Mouse (Mus musculus) ovary, adult 18-20 months (tissue): ENCODE measurements around the gene Vmn1r193.
"Not testable (repeated sequence)": the region's sequence is repeated elsewhere in the genome, so short reads cannot be mapped to it uniquely, and the experiment has no call there.

Source experiments
- DNase-seq: peaks from one replicate; pipeline ENCODE4 v3.0.0; 2022; ENCODE audit warnings: low spot score, mixed read lengths

Gene Vmn1r193

GRCm38 (mm10) chr13:22223060-22223459, at the start of gene Vmn1r193:
TSS of gene Vmn1r193 (minus strand) at chr13:22223160.
- not testable (repeated sequence) for DNase-seq

DNA sequence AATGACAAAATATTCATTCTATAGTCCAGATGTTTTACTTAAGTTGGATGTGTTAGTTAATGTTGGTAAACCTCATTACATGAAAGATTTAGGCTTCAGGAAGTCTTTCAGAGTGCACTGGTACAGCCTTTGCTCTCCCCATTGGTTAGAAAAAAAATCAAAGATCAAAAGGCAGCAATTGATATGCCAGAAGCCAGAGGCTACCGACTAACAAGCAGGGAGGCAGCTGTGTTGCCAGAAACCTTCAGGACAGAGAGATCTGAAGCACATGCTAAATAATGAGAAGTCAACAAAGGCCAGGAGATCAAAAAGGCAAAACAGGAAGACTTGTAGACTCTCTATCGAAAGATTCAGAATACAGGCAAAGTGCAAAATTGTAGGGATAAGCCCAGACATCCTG, 48.8 kb upstream of the Vmn1r193 start:
- DNase-seq, result no peak

DNA sequence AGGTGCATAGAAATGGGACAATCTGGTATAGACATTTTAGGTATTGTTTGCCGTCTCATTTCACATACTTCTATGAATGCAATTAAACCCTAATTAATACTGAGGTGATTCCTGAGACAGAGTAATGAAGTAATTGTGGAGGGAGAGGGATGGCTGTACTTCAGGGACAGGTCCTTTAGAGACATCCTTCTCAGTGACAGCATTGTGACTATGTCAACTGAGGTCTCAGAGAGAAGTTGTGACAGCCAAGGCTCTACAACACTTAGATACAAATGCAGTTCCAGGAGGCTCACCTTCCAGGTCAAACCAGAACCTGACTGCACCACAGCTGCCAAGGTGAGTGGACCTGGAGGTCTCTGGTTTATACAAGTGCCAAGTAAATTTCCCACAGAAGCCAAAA, 47.3 kb upstream of the Vmn1r193 start, which contains the start of gene Vmn1r195:
Gene Vmn1r195 (plus strand): TSS at position 301 of the 400 bp plus-strand sequence.
- not testable (repeated sequence) for DNase-seq

DNA sequence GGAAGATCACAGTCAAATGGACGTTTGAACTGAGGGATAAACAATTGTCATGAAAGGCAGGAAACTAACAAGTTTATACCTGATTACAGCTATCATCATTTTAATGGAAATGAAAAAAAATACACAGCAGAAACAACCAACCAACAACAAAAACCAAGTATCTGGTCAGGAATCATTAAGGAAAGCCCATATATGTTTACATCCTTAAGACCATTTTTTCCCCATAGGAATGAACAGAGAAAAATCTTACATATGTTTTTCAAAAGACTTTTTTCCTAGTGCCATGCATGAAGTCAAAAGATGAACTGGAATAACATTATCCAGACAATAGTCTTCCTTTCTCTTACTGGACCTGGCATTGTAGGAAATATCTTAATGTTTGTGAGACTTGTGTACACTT, 21.0 kb upstream of the Vmn1r193 start, which contains the start of gene Vmn1r194:
Gene Vmn1r194 (plus strand): TSS at position 301 of the 400 bp plus-strand sequence.
- DNase-seq, result no peak

DNA sequence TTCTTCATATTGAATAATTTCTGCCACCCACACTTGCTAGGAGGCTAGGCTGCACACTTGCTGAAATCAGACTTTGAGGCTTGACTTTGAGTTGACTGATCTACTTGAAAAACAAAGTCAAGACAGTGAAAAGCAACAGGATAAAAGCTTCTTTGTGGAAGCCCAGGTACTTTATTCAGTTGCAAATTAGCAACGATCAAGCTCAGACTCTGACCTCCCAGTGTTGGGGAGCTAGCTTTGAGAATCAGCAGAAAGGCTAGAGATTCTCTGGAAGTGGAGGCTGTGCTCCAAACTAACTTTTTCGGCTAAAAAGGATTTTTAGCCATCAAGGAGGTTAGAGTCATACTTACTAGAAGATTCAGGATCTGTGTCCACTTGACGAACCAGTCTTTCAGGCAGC, 30.2 kb downstream of the Vmn1r193 start:
- not testable (repeated sequence) for DNase-seq

DNA sequence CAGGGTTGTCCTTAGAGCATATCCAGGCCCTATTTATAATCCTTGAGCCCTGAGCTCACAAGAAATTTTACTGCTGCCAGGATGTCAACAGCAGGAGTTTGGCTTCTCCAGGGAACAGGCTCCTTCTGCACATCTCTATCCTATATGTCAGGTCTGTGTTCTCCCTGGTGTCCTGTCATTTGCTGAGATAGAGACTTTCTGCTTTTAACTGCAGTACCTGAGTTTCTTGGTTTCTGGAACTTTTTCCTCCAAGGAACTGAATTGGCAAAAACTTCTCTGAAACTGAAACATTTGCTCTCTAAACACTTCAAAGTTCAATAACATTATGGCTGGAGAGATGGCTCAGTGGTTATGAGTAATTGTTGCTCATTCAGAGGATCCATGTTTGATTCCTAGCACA, 31.9 kb downstream of the Vmn1r193 start, which contains the start of gene Vmn1r192:
Gene Vmn1r192 (minus strand): TSS at position 101 of the 400 bp plus-strand sequence.
- DNase-seq, result no peak

DNA sequence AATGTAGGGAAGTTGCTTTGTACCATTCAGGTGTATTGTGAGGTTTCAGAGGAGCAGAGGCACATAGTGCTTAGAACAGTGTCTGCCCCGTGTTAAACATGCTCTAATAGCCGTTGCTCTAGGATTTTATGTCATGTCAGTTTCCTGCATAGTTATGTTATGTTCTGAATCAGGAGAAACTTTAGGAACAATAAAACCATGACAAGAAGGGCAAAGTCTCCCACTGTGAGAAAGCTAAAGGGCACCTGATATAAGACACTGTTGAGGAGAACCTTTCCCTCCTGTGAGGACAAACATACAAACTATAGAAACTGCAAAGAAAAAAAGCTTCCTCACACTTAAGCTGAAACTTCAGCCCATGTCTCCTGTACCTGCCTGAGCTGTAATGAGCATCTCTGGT, 32.6 kb downstream of the Vmn1r193 start:
- DNase-seq, result no peak

DNA sequence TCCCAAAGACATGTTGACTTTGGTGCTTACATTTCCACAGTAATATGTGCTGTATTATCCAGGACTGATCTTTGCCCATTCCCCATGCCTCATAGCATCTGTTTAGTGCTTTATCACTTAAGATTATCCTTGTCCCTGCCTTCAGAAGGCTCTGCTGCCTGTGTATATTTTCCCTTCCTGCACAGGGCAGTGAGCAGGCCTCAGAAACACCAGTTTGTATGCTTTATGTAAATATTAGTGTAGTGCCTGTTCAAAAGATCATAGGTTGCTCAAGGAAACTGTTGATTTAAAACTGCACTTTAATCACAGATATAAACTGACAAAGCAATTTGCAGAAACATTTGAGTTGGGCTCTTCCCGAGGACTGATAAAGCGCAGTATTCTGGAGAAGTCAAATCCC, 33.6 kb downstream of the Vmn1r193 start:
- no peak for DNase-seq

GRCm38 (mm10) chr13:22183869-22184268, 39.1 kb downstream of the Vmn1r193 start, which contains the start of gene Vmn1r191:
TSS of gene Vmn1r191 (minus strand) at chr13:22183969.
- no peak for DNase-seq

DNA sequence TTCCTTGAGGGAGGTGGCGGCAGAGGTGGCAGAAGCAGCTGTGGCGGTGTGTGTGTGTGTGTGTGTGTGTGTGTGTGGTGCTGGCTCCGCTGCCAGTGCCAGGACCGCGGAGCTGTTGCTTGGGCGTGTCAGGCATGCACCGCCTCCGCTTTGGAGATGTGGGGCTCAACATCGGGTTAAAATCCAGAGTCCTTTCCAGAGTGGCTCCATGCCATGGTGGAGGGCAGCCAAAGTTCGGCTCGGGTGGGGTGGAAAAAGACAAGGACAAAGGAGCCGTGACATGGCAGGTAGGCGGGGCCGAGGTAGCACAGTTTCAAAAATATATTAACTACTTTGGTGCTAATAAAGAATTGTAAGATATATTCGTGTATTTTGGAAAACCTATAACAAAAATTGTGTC, 54.5 kb downstream of the Vmn1r193 start:
- DNase-seq, result no peak
